Mouse (Mus musculus) stomach, embryonic 16.5 days (tissue): ENCODE measurements at regions not wholly inside any gene's neighbourhood (a gene's known extent, or its start where the extent isn't known, plus 50 kb on each side); places are given as distances from the start of the nearest gene placed in this dataset.

Source experiments
- ATAC-seq: fragments of 200-750 bp; cut with Nextera tagmentation; 2 replicates; pipeline ENCODE4 v1.8.0; 2017; ENCODE audit warnings: moderate number of reproducible peaks, moderate TSS enrichment; ENCODE audit not compliant: insufficient read depth, low FRiP score
- H3K27ac ChIP-seq: fragments of 300-500 bp; sonication (generic); 2 replicates; pipeline ENCODE4 v1.5.1; 2014; ENCODE audit warnings: low read length
- H3K27me3 ChIP-seq: fragments of 300-500 bp; sonication (generic); 2 replicates; pipeline ENCODE4 v1.6.1; 2014; ENCODE audit warnings: low read length, control low read depth, mixed read lengths; ENCODE audit not compliant: control insufficient read depth, insufficient read depth
- H3K36me3 ChIP-seq: fragments of 300-500 bp; sonication (generic); 2 replicates; pipeline ENCODE4 v1.6.1; 2014; ENCODE audit warnings: low read length; ENCODE audit not compliant: control insufficient read depth, insufficient read depth
- H3K4me1 ChIP-seq: fragments of 300-500 bp; sonication (generic); 2 replicates; pipeline ENCODE4 v1.6.1; 2014; ENCODE audit warnings: low read length, control low read depth, mixed read lengths; ENCODE audit not compliant: control insufficient read depth, insufficient read depth
- H3K4me2 ChIP-seq: fragments of 300-500 bp; sonication (generic); 2 replicates; pipeline ENCODE4 v1.6.1; 2014; ENCODE audit warnings: low read depth, low read length, mixed read lengths
- H3K4me3 ChIP-seq: fragments of 300-500 bp; sonication (generic); replicated peaks from 2 replicates; pipeline ENCODE4 v1.5.1; 2014; ENCODE audit warnings: mild to moderate bottlenecking, low read length
- H3K9ac ChIP-seq: fragments of 300-500 bp; sonication (generic); 2 replicates; pipeline ENCODE4 v1.6.1; 2014; ENCODE audit warnings: low read length
- H3K9me3 ChIP-seq: fragments of 300-500 bp; sonication (generic); replicated peaks from 2 replicates; pipeline ENCODE4 v1.6.1; 2016; ENCODE audit warnings: low read length, control low read depth; ENCODE audit not compliant: control insufficient read depth
- WGBS: fragments of 180-500 bp; shearing (Covaris S2); extraction: QIAGEN DNeasy Blood & Tissue Kit; methylation state at CpG from one replicate; pipeline ENCODE4 v1.1.7; 2014; 5-methylcytosine and 5-hydroxymethylcytosine counted together

GRCm38 (mm10) chr5:111519500-111520041 lies 102.4 kb downstream of the Mn1 start:
- H3K9me3 ChIP-seq = no peaks in the 10 kb centered on the region
- H3K27ac ChIP-seq = no peak overlapping the region
- H3K4me2 ChIP-seq = no peak overlapping the region
- no peaks in the 10 kb centered on the region for H3K27me3 ChIP-seq
- no peak overlapping the region for H3K4me3 ChIP-seq
- no peaks in the 10 kb centered on the region for H3K4me1 ChIP-seq
- H3K36me3 ChIP-seq = no peaks in the 10 kb centered on the region
- H3K9ac ChIP-seq = no peak overlapping the region
- 26% methylated on average over 7 of the region's 7 CpGs for WGBS
- no peak for ATAC-seq

- H3K27me3 ChIP-seq = no peaks in the 10 kb centered on the region; the same call in 1 of the 2 replicates
- H3K9me3 ChIP-seq = no peaks in the 10 kb centered on the region
- no peak overlapping the region for H3K27ac ChIP-seq
- 61% methylated on average over 2 of the region's 2 CpGs for WGBS
- H3K4me3 ChIP-seq = no peak overlapping the region
- no peak overlapping the region for H3K4me2 ChIP-seq
- no peak for ATAC-seq
- H3K4me1 ChIP-seq = no peaks in the 10 kb centered on the region
- no peak overlapping the region for H3K9ac ChIP-seq
- no peaks in the 10 kb centered on the region for H3K36me3 ChIP-seq
These were observed 104.7 kb downstream of the Mn1 start for GRCm38 (mm10) chr5:111521866-111522265.

GRCm38 (mm10) chr5:111522586-111522985 lies 105.4 kb downstream of the Mn1 start:
- H3K4me1 ChIP-seq = no peaks in the 10 kb centered on the region
- no peak overlapping the region for H3K9ac ChIP-seq
- H3K36me3 ChIP-seq = no peaks in the 10 kb centered on the region
- H3K27ac ChIP-seq = no peak overlapping the region
- WGBS = 44% methylated on average over 7 of the region's 7 CpGs
- H3K4me3 ChIP-seq = no peak overlapping the region
- no peaks in the 10 kb centered on the region for H3K9me3 ChIP-seq
- no peak for ATAC-seq
- no peaks in the 10 kb centered on the region; the same call in 1 of the 2 replicates for H3K27me3 ChIP-seq
- H3K4me2 ChIP-seq = no peak overlapping the region

- Histone ChIP-seq H3K27ac (no peak overlapping the region), H3K27me3 (no peaks in the 10 kb centered on the region; the same call in 1 of the 2 replicates), H3K9me3 (no peaks in the 10 kb centered on the region), H3K4me2 (no peak overlapping the region), H3K36me3 (no peaks in the 10 kb centered on the region), H3K4me1 (peaks cover 11% of the 10 kb centered on the region), H3K9ac (no peak overlapping the region), H3K4me3 (no peak overlapping the region)
- ATAC-seq = no peak
- WGBS = 88% methylated on average over 10 of the region's 10 CpGs
These were observed 110.6 kb downstream of the Mn1 start for GRCm38 (mm10) chr5:111527741-111528140.

- no peak for ATAC-seq
- Histone ChIP-seq H3K27ac (no peak overlapping the region), H3K4me2 (no peak overlapping the region), H3K27me3 (no peaks in the 10 kb centered on the region; the same call in 1 of the 2 replicates), H3K36me3 (no peaks in the 10 kb centered on the region), H3K4me3 (no peak overlapping the region), H3K9me3 (no peaks in the 10 kb centered on the region), H3K9ac (peak overlapping the region; percentile 34; the same call in 1 of the 2 replicates), H3K4me1 (peaks cover 11% of the 10 kb centered on the region)
- 21% methylated on average over 9 of the region's 9 CpGs for WGBS
These were observed 111.9 kb downstream of the Mn1 start for GRCm38 (mm10) chr5:111529096-111529495.

GRCm38 (mm10) chr5:111530628-111531524 lies 113.7 kb downstream of the Mn1 start:
- H3K4me1 ChIP-seq = peaks cover 12% of the 10 kb centered on the region
- H3K36me3 ChIP-seq = no peaks in the 10 kb centered on the region
- H3K4me3 ChIP-seq = 0 out of 2 replicates have a peak overlapping the region, but pooled peaks have one; percentile 9
- peak; percentile 42; the same call in 1 of the 2 replicates for ATAC-seq
- H3K9ac ChIP-seq = peak overlapping the region; percentile 38; the same call in 1 of the 2 replicates
- no peaks in the 10 kb centered on the region for H3K9me3 ChIP-seq
- peak overlapping the region; percentile 45 for H3K4me2 ChIP-seq
- no peak overlapping the region for H3K27ac ChIP-seq
- WGBS = 25% methylated on average over 26 of the region's 26 CpGs
- no peaks in the 10 kb centered on the region; the same call in 1 of the 2 replicates for H3K27me3 ChIP-seq

GRCm38 (mm10) chr5:111532446-111533035 lies 115.4 kb downstream of the Mn1 start:
- WGBS = 79% methylated on average over 9 of the region's 9 CpGs
- no peak for ATAC-seq

GRCm38 (mm10) chr5:111535978-111536377 lies 118.8 kb downstream of the Mn1 start:
- WGBS = 17% methylated on average over 13 of the region's 13 CpGs
- Histone ChIP-seq H3K4me1 (peaks cover 9% of the 10 kb centered on the region; the same call in 1 of the 2 replicates), H3K27ac (no peak overlapping the region), H3K4me3 (no peak overlapping the region), H3K27me3 (no peaks in the 10 kb centered on the region), H3K9me3 (no peaks in the 10 kb centered on the region), H3K4me2 (no peak overlapping the region), H3K9ac (no peak overlapping the region), H3K36me3 (no peaks in the 10 kb centered on the region)
- ATAC-seq = no peak

More at GRCm38 (mm10) chr5:111532446-111533035, 115.4 kb downstream of the Mn1 start:
- Histone ChIP-seq H3K4me3 (no peak overlapping the region), H3K4me2 (no peak overlapping the region), H3K27ac (no peak overlapping the region; the same call in 1 of the 2 replicates), H3K36me3 (no peaks in the 10 kb centered on the region), H3K4me1 (peaks cover 16% of the 10 kb centered on the region), H3K27me3 (no peaks in the 10 kb centered on the region), H3K9me3 (no peaks in the 10 kb centered on the region), H3K9ac (no peak overlapping the region)
